Mouse (Mus musculus) c-Kit-positive CD71-positive TER-119-positive erythroid progenitor cells, embryonic 14.5 days (primary cell): ENCODE data around the gene Pou4f2.

Experiments used
- DNase-seq: peaks from one replicate; pipeline ENCODE4 v3.0.0-alpha.2; 2013; ENCODE audit warnings: low spot score

The Pou4f2 gene

DNA sequence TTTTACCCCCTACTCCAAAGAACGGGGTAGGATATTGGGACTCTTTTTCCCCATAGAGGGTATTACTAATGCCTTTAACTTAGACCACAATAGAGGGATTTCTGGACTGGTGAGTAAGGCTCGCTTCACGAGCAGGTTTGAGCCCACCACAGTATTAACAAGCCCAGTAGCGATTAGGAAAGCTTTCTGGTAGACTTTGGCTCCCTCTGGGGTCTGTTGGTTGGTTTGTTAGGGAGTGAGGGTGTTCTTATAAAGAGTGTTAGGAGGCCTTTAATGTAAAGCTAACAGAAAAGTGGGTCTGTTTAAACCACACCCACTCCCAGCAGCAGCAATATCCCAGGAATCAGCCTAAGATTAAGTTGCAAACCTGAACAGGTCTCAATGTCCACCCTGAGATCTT, 17.2 kb downstream of the Pou4f2 start:
- no peak for DNase-seq

DNA sequence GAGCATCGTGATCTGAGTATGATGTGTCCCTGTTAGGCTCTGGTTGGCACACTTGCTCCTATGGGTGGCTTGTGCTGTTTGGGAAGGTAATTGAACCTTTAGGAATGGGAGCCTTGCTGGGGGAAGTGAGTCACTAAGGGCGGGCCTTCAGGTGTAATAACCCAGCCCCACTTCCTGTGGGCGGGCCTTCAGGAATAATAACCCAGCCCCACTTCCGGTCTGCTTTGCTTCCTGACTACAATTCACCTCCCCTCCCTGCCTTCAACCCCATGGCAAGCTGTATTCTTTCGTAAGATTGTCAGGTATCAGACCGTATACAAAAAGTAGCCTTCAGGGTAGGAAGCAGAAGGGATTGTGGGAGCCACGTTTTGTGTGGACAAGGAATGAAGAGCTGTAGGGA, 45.7 kb downstream of the Pou4f2 start:
- no peak for DNase-seq
